Mouse (Mus musculus): ENCODE results near the gene Trim2.

Trim2 gene

DNA sequence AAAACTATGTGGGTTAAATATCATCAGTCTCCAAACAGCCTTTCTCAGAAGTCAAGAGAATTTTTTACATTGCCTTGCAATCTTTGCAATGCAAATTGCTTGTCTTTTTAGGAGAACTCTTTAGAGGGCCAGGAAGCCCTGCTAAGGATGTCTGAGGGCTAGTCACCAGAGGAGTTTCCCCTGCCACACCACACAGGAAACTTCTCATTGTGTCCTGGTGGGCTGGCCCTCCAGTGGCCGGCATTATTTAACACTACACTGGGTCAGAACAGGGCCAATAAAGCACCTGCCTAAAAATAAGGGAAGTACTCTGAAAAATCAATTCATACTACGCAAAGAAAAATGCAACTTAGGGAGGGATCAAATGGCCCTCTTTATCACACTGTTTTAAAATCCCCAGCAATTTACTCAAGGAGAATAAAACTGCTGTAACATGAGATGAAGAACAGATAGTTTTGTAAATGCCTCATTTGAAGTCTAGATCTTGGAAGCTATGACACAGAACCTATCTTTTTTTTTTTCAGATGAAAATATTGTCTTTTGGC lies 87.4 kb downstream of the Trim2 start:
- no peaks in the 10 kb centered on the region for H3K36me3 ChIP-seq (ENCODE audit: control insufficient read depth, insufficient read depth, low read length, poor library complexity, severe bottlenecking)
- H3K27me3 ChIP-seq (ENCODE audit: control insufficient read depth, insufficient read depth, low read length, poor library complexity, severe bottlenecking), result no peaks in the 10 kb centered on the region
- peak; percentile 54 for DNase-seq (ENCODE audit: low read depth, low spot score)

DNA sequence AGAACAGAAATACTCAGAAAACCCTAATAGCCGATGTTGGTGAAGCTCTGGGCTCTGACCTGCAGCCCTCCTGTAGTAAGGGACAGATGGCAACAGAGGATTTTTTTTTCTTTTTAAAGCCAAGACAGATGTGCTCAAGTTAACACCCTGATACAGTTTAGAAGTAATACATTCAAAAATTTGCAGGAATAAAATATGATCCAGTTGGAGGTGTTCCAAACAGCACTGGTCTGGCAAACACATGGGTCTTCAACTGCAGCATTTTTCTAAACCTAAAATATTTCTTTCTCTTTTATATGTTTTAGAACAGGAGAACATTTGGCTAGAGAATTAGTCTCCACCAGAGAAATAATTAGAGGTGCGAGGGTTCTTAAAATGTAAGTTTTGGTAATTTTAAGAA lies 88.2 kb downstream of the Trim2 start:
- no peak for DNase-seq (ENCODE audit: low read depth, low spot score)
- H3K27me3 ChIP-seq (ENCODE audit: control insufficient read depth, insufficient read depth, low read length, poor library complexity, severe bottlenecking), result no peaks in the 10 kb centered on the region

DNA sequence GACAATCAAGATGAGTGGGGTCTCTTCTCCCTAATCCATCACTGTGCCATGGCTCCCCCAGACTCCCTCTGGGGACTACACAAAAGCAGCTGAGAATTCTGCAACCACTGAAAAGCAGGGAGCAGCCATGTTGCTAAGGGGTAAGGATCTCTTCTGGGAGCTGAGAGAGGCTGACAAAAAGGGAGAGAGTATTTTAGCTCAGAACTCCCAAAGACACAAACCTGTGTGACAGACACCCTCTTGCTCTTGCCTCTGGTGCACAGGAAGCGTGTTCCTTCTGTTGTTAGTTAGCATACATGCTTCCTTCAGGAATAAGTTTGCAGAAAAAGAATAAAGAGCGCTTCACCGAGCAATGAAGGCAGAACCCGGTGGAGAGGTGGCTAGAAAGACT lies 88.7 kb downstream of the Trim2 start:
- no peak for DNase-seq (ENCODE audit: low read depth, low spot score)
- Histone ChIP-seq H3K36me3 (ENCODE audit: control insufficient read depth, insufficient read depth, low read length, poor library complexity, severe bottlenecking) (no peaks in the 10 kb centered on the region), H3K27me3 (ENCODE audit: control insufficient read depth, insufficient read depth, low read length, poor library complexity, severe bottlenecking) (no peaks in the 10 kb centered on the region)

More for the DNA sequence above, 88.2 kb downstream of the Trim2 start:
- H3K36me3 ChIP-seq (ENCODE audit: control insufficient read depth, insufficient read depth, low read length, poor library complexity, severe bottlenecking), result no peaks in the 10 kb centered on the region

- DNase-seq (ENCODE audit: low read depth, low spot score), result no peak
- Histone ChIP-seq H3K27me3 (ENCODE audit: control insufficient read depth, insufficient read depth, low read length, poor library complexity, severe bottlenecking) (no peaks in the 10 kb centered on the region), H3K36me3 (ENCODE audit: control insufficient read depth, insufficient read depth, low read length, poor library complexity, severe bottlenecking) (no peaks in the 10 kb centered on the region)
Measured at GRCm38 (mm10) chr3:84217118-84217960, 89.3 kb downstream of the Trim2 start.

- no peaks in the 10 kb centered on the region for H3K27me3 ChIP-seq (ENCODE audit: control insufficient read depth, insufficient read depth, low read length, poor library complexity, severe bottlenecking)
- no peak for DNase-seq (ENCODE audit: low read depth, low spot score)
- H3K36me3 ChIP-seq (ENCODE audit: control insufficient read depth, insufficient read depth, low read length, poor library complexity, severe bottlenecking), result no peaks in the 10 kb centered on the region
Measured at GRCm38 (mm10) chr3:84215743-84216360, 90.8 kb downstream of the Trim2 start.

- Histone ChIP-seq H3K36me3 (ENCODE audit: control insufficient read depth, insufficient read depth, low read length, poor library complexity, severe bottlenecking) (no peaks in the 10 kb centered on the region), H3K27me3 (ENCODE audit: control insufficient read depth, insufficient read depth, low read length, poor library complexity, severe bottlenecking) (no peaks in the 10 kb centered on the region)
- DNase-seq (ENCODE audit: low read depth, low spot score), result no peak
Measured at GRCm38 (mm10) chr3:84215253-84215652, 91.4 kb downstream of the Trim2 start.

- H3K36me3 ChIP-seq (ENCODE audit: control insufficient read depth, insufficient read depth, low read length, poor library complexity, severe bottlenecking), result no peaks in the 10 kb centered on the region
- no peak for DNase-seq (ENCODE audit: low read depth, low spot score)
- no peaks in the 10 kb centered on the region for H3K27me3 ChIP-seq (ENCODE audit: control insufficient read depth, insufficient read depth, low read length, poor library complexity, severe bottlenecking)
Measured at GRCm38 (mm10) chr3:84214501-84214900, 92.2 kb downstream of the Trim2 start.

- DNase-seq (ENCODE audit: low read depth, low spot score), result no peak
- H3K27me3 ChIP-seq (ENCODE audit: control insufficient read depth, insufficient read depth, low read length, poor library complexity, severe bottlenecking), result no peaks in the 10 kb centered on the region
- no peaks in the 10 kb centered on the region for H3K36me3 ChIP-seq (ENCODE audit: control insufficient read depth, insufficient read depth, low read length, poor library complexity, severe bottlenecking)
Measured at GRCm38 (mm10) chr3:84211340-84211875, 95.3 kb downstream of the Trim2 start.

- DNase-seq (ENCODE audit: low read depth, low spot score), result no peak
- no peaks in the 10 kb centered on the region for H3K27me3 ChIP-seq (ENCODE audit: control insufficient read depth, insufficient read depth, low read length, poor library complexity, severe bottlenecking)
- no peaks in the 10 kb centered on the region for H3K36me3 ChIP-seq (ENCODE audit: control insufficient read depth, insufficient read depth, low read length, poor library complexity, severe bottlenecking)
Measured at GRCm38 (mm10) chr3:84208917-84209513, 97.7 kb downstream of the Trim2 start.

DNA sequence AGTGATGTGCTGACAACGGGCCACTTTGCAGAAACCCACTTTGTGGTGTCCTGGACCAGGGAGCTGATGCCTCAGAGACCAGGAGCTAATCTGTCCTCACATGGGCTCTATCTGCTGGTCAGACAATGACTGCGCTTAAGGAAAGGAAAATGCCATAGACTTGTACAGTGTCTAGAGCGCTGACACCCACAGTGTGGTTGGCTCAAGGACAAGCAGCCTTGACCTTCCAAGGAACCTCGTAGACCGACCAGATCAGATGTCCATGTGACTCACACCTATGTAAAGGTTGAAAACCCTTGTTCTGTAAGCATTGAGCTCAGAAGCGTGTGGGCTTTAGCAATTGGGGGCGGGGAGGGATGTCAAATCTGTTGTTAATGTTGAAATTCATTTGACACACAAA lies 98.2 kb downstream of the Trim2 start:
- no peaks in the 10 kb centered on the region for H3K36me3 ChIP-seq (ENCODE audit: control insufficient read depth, insufficient read depth, low read length, poor library complexity, severe bottlenecking)
- DNase-seq (ENCODE audit: low read depth, low spot score), result no peak
- no peaks in the 10 kb centered on the region for H3K27me3 ChIP-seq (ENCODE audit: control insufficient read depth, insufficient read depth, low read length, poor library complexity, severe bottlenecking)

DNA sequence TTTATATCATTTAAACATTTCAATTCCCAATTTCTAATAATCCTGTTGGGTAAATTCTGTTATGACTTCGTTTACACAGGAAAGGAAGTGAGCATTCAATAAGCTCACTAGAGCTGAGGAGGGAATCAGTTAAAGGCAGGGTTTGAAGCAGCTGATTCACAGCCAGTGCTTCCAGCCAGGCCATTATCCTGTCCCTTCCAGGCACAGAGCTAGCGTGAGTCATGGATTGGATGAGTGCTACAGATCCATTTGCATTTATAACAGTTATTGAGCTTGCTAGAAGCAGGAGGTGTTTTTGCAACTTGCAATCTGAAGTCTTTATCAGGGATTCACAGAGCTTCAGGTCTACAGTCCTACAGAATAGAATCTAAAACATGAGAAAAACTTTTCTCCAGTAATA lies 99.3 kb downstream of the Trim2 start:
- no peaks in the 10 kb centered on the region for H3K27me3 ChIP-seq (ENCODE audit: control insufficient read depth, insufficient read depth, low read length, poor library complexity, severe bottlenecking)
- DNase-seq (ENCODE audit: low read depth, low spot score), result no peak
- H3K36me3 ChIP-seq (ENCODE audit: control insufficient read depth, insufficient read depth, low read length, poor library complexity, severe bottlenecking), result no peaks in the 10 kb centered on the region

- Histone ChIP-seq H3K36me3 (ENCODE audit: control insufficient read depth, insufficient read depth, low read length, poor library complexity, severe bottlenecking) (no peaks in the 10 kb centered on the region), H3K27me3 (ENCODE audit: control insufficient read depth, insufficient read depth, low read length, poor library complexity, severe bottlenecking) (no peaks in the 10 kb centered on the region)
- DNase-seq (ENCODE audit: low read depth, low spot score), result no peak
Measured at GRCm38 (mm10) chr3:84206106-84206505, 100.6 kb downstream of the Trim2 start.

GRCm38 (mm10) chr3:84205650-84206049 lies 101.0 kb downstream of the Trim2 start:
- DNase-seq (ENCODE audit: low read depth, low spot score), result no peak
- Histone ChIP-seq H3K27me3 (ENCODE audit: control insufficient read depth, insufficient read depth, low read length, poor library complexity, severe bottlenecking) (no peaks in the 10 kb centered on the region), H3K36me3 (ENCODE audit: control insufficient read depth, insufficient read depth, low read length, poor library complexity, severe bottlenecking) (no peaks in the 10 kb centered on the region)

GRCm38 (mm10) chr3:84204640-84205039 lies 102.0 kb downstream of the Trim2 start:
- no peak for DNase-seq (ENCODE audit: low read depth, low spot score)
- no peaks in the 10 kb centered on the region for H3K36me3 ChIP-seq (ENCODE audit: control insufficient read depth, insufficient read depth, low read length, poor library complexity, severe bottlenecking)
- no peaks in the 10 kb centered on the region for H3K27me3 ChIP-seq (ENCODE audit: control insufficient read depth, insufficient read depth, low read length, poor library complexity, severe bottlenecking)

Data from splenic B cell, adult 2 months (primary cell).